Mouse (Mus musculus) embryonic fibroblast, embryonic 13.5 days (primary cell): ENCODE results near the gene Gm9970.

Experiments used
- CTCF ChIP-seq: IDR thresholded peaks from 2 replicates; pipeline ENCODE4 v1.5.1; 2011; ENCODE audit warnings: mild to moderate bottlenecking, control low read depth, low read length, moderate library complexity, borderline replicate concordance; ENCODE audit not compliant: insufficient read depth
- POLR2A ChIP-seq: IDR thresholded peaks from 2 replicates; pipeline ENCODE4 v1.6.1; 2011; ENCODE audit warnings: low read depth, mild to moderate bottlenecking, control low read depth, low read length, moderate library complexity

DNA sequence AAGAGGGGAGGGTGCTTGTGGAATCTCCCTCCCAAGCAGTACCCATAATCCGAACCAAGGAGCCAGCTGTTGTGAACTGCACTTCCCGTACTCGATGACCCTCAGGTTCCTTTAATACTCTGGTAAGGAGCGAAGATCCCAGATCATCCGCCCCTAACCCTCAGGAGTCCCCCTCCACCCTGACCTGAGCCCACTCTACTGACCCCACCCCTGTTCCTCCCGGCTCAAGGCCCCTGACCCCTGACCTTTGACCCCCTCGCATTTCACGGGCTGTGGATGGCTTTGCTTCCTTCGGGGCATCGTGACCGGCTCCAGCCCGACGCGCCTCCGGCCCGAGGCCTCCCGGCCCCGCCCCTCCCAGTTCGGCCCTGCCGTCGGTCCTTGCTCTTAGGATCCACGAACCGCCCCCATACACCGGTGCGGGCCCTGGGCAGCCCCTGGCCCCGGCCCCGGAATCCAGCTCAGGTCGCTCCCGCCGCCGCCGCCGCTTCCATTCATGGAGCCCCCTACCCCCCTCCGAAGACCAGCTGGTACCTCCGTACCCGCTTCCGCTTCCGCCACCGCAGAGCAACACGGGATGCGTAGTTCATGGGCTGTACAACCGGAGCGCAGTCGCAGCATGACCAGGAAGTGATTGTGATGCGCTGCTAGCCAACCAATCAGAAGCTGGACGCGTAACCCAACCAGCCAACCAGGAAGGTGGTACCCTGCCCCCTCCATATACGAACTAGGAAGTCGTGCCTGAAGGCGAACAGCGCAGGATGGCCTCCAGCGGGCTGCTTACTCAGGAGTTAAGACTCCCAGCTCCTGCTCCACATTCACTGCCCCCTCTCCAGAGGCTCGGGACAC, 39.1 kb downstream of the Gm9970 start, which contains the start of gene Zfp513:
- TF ChIP-seq POLR2A = peak; percentile 75
- no peak for TF ChIP-seq CTCF
